Mouse (Mus musculus): Measurements from ENCODE around the gene Rnaseh2b. TPM values are rescaled to one million over a fixed set of nuclear protein-coding genes. Genes with fewer than 3 reads are reported as not detected.

Gene Rnaseh2b
- polyA plus RNA-seq, 1 experiment from 2014 or later, result 91.0 TPM

DNA sequence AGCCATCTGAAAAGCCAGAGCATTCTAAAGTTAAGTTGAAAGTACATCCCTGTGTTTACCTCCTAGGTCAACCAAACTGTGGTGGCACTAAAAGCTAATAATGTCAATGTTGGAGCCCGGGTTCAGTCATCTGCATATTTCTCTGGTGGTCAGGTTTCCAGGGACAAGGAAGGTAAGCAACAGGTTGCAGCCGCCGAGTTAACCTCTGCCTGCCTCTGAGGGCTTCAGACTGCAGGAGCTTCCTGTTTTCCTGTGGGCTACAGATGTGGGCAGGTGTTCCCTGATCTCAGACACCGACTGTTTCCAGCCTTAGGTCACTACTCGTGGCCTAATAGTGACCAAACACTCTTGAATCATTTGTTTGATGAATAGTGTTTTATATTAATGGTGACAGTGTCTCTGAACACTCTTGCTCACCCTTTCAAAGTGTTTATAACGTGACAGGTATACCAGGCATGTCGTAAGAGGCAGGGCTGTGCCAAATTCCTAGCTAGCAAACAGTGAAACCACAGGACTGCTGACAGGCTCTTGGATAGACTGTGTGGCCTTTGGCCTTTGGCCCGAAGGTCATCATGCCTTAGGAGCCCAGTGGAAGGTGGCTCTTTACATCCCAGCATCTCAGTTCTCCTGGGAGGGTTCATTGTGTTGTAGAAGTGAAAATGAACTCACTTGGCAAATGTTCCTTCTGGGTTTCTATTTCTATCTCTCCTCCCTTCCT, 69.0 kb downstream of the Rnaseh2b start:
- Histone ChIP-seq H3K4me2 (no peak overlapping the region), H3K4me3 (ENCODE audit: low read depth, low read length) (no peak overlapping the region), H3K27me3 (replicated peaks; ENCODE audit: control insufficient read depth, insufficient read depth, low read length) (no peaks in the 10 kb centered on the region), H3K4me1 (replicated peaks; ENCODE audit: control insufficient read depth, insufficient read depth, low read length) (no peaks in the 10 kb centered on the region), H3K36me3 (ENCODE audit: control insufficient read depth, insufficient read depth, low read length) (peaks cover 13% of the 10 kb centered on the region; the same call in 1 of the 2 replicates), H3K9me3 (ENCODE audit: control insufficient read depth, low read length) (no peaks in the 10 kb centered on the region), H3K9ac (ENCODE audit: low read depth, low read length) (no peak overlapping the region), H3K27ac (ENCODE audit: low read depth, low read length) (no peak overlapping the region)
- no peak for ATAC-seq (replicated peaks; ENCODE audit: low FRiP score)
- no peak for DNase-seq (ENCODE audit: low spot score)
- WGBS, result 68% methylated on average over 8 of the region's 8 CpGs

DNA sequence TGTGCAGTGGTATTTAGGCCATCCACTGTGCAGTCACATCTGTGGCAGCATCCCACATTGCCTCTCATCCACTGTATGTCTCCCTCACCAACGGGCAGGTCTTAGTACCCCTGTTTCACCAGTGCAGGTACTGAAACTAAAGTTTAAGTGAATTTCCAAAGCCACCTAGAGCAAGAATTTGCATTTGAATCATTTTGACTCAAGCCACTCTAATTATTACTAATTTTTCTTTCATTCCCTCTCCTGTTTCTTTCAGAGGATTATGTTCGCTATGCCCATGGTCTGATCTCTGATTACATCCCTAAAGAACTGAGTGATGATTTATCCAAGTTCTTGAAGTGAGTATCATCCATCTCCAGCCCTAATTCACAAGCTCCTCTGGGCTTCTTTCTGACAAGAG, 71.4 kb downstream of the Rnaseh2b start:
- no peak for DNase-seq (ENCODE audit: low spot score)
- no peak overlapping the region for H3K4me2 ChIP-seq
- H3K27me3 ChIP-seq (replicated peaks; ENCODE audit: control insufficient read depth, insufficient read depth, low read length), result no peaks in the 10 kb centered on the region
- H3K9ac ChIP-seq (ENCODE audit: low read depth, low read length), result no peak overlapping the region
- H3K36me3 ChIP-seq (ENCODE audit: control insufficient read depth, insufficient read depth, low read length), result peaks cover 15% of the 10 kb centered on the region; the same call in 1 of the 2 replicates
- WGBS, result 93% methylated on average over 2 of the region's 2 CpGs
- H3K4me1 ChIP-seq (replicated peaks; ENCODE audit: control insufficient read depth, insufficient read depth, low read length), result no peaks in the 10 kb centered on the region
- no peak overlapping the region for H3K27ac ChIP-seq (ENCODE audit: low read depth, low read length)
- H3K4me3 ChIP-seq (ENCODE audit: low read depth, low read length), result no peak overlapping the region
- H3K9me3 ChIP-seq (ENCODE audit: control insufficient read depth, low read length), result no peaks in the 10 kb centered on the region
- no peak for ATAC-seq (replicated peaks; ENCODE audit: low FRiP score)

GRCm38 (mm10) chr14:62370819-62371218, 78.4 kb downstream of the Rnaseh2b start:
- H3K27ac ChIP-seq (ENCODE audit: low read depth, low read length), result no peak overlapping the region
- no peaks in the 10 kb centered on the region for H3K9me3 ChIP-seq (ENCODE audit: control insufficient read depth, low read length)
- H3K36me3 ChIP-seq (ENCODE audit: control insufficient read depth, insufficient read depth, low read length), result peaks cover 10% of the 10 kb centered on the region; the same call in 1 of the 2 replicates
- WGBS, result 66% methylated on average over 6 of the region's 6 CpGs
- ATAC-seq (replicated peaks; ENCODE audit: low FRiP score), result no peak
- H3K4me3 ChIP-seq (ENCODE audit: low read depth, low read length), result no peak overlapping the region
- no peak overlapping the region for H3K4me2 ChIP-seq
- H3K4me1 ChIP-seq (replicated peaks; ENCODE audit: control insufficient read depth, insufficient read depth, low read length), result peaks cover 5% of the 10 kb centered on the region; the same call in 1 of the 2 replicates
- no peaks in the 10 kb centered on the region for H3K27me3 ChIP-seq (replicated peaks; ENCODE audit: control insufficient read depth, insufficient read depth, low read length)
- DNase-seq (ENCODE audit: low spot score), result no peak
- H3K9ac ChIP-seq (ENCODE audit: low read depth, low read length), result no peak overlapping the region

DNA sequence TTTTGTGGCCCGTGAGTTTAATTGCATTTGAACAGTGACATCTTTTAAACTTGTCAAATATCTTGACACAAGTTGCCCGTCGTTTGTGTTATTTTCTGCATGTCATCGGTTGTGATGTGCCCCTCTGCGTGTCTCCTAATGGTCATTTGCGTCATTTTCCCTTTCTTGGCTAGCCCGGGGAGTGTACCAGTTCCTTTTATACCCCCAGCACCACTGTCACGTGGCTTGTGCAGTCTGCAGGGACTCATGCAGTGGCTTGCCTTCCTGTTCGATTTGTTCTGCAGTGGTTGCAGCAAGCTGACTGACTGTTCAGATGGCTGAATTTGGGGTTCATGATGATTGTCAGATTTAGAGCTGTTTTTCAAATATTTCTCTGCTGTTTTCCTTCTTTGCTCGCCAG, 81.6 kb downstream of the Rnaseh2b start:
- DNase-seq (ENCODE audit: low spot score) (no peak), ATAC-seq (replicated peaks; ENCODE audit: low FRiP score) (no peak)
- Histone ChIP-seq H3K36me3 (ENCODE audit: control insufficient read depth, insufficient read depth, low read length) (peaks cover 11% of the 10 kb centered on the region; the same call in 1 of the 2 replicates), H3K4me2 (no peak overlapping the region), H3K27ac (ENCODE audit: low read depth, low read length) (no peak overlapping the region), H3K4me3 (ENCODE audit: low read depth, low read length) (no peak overlapping the region), H3K9ac (ENCODE audit: low read depth, low read length) (no peak overlapping the region), H3K27me3 (replicated peaks; ENCODE audit: control insufficient read depth, insufficient read depth, low read length) (no peaks in the 10 kb centered on the region), H3K9me3 (ENCODE audit: control insufficient read depth, low read length) (no peaks in the 10 kb centered on the region), H3K4me1 (replicated peaks; ENCODE audit: control insufficient read depth, insufficient read depth, low read length) (peaks cover 5% of the 10 kb centered on the region; the same call in 1 of the 2 replicates)
- WGBS, result 76% methylated on average over 10 of the region's 10 CpGs

DNA sequence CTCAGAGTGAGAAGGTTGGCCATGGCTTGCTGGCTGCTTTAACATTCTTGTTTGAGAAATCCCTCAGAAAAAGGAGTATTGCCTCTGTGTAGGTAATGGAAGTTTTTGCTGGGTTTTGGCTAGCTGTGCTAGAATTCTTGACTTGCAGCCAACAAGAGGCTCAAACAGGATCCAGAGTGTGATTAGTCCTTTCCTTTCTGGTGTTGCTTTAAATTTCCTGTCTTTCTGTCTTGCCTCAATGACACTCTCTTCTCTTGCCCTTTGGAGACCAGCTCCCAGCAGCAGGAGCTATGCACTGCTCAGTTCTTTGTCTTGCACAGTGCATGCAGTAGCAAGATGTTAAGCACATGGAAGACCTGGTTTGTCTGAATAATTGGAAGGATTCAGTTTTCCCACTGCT, 83.3 kb downstream of the Rnaseh2b start:
- H3K4me2 ChIP-seq, result no peak overlapping the region
- ATAC-seq (replicated peaks; ENCODE audit: low FRiP score) (no peak), DNase-seq (ENCODE audit: low spot score) (no peak)
- no peak overlapping the region for H3K27ac ChIP-seq (ENCODE audit: low read depth, low read length)
- peaks cover 11% of the 10 kb centered on the region; the same call in 1 of the 2 replicates for H3K36me3 ChIP-seq (ENCODE audit: control insufficient read depth, insufficient read depth, low read length)
- no peak overlapping the region for H3K9ac ChIP-seq (ENCODE audit: low read depth, low read length)
- H3K4me1 ChIP-seq (replicated peaks; ENCODE audit: control insufficient read depth, insufficient read depth, low read length), result peaks cover 5% of the 10 kb centered on the region; the same call in 1 of the 2 replicates
- H3K27me3 ChIP-seq (replicated peaks; ENCODE audit: control insufficient read depth, insufficient read depth, low read length), result no peaks in the 10 kb centered on the region
- no peaks in the 10 kb centered on the region for H3K9me3 ChIP-seq (ENCODE audit: control insufficient read depth, low read length)
- no peak overlapping the region for H3K4me3 ChIP-seq (ENCODE audit: low read depth, low read length)

DNA sequence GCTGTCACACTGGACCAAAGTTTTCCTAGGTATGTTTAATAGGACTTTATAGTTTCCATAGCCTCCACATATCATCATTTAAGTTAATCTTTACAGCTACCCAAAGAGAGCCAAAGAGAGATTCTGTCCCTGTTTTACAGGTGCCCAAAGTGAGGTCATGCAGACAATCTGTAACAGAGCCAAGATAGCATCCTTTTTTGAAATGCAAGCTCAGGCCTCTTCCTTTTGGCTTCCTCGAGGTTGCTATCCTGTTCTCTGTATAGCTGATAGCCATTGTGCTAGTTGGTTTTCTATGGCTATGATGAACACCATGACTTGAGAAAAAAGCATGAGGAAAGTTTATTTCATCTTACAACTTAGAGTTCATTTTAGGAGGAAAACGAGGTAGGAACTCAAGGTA, 83.7 kb downstream of the Rnaseh2b start:
- no peak overlapping the region for H3K4me3 ChIP-seq (ENCODE audit: low read depth, low read length)
- H3K4me2 ChIP-seq, result no peak overlapping the region
- ATAC-seq (replicated peaks; ENCODE audit: low FRiP score) (no peak), DNase-seq (ENCODE audit: low spot score) (no peak)
- WGBS, result 72% methylated on average over 2 of the region's 2 CpGs
- H3K9ac ChIP-seq (ENCODE audit: low read depth, low read length), result no peak overlapping the region
- no peaks in the 10 kb centered on the region for H3K9me3 ChIP-seq (ENCODE audit: control insufficient read depth, low read length)
- H3K4me1 ChIP-seq (replicated peaks; ENCODE audit: control insufficient read depth, insufficient read depth, low read length), result peaks cover 5% of the 10 kb centered on the region; the same call in 1 of the 2 replicates
- no peaks in the 10 kb centered on the region for H3K27me3 ChIP-seq (replicated peaks; ENCODE audit: control insufficient read depth, insufficient read depth, low read length)
- H3K27ac ChIP-seq (ENCODE audit: low read depth, low read length), result no peak overlapping the region
- peaks cover 11% of the 10 kb centered on the region; the same call in 1 of the 2 replicates for H3K36me3 ChIP-seq (ENCODE audit: control insufficient read depth, insufficient read depth, low read length)

- WGBS, result 93% methylated on average over 2 of the region's 2 CpGs
- H3K4me1 ChIP-seq (replicated peaks; ENCODE audit: control insufficient read depth, insufficient read depth, low read length), result peaks cover 3% of the 10 kb centered on the region; the same call in 1 of the 2 replicates
- no peak overlapping the region for H3K27ac ChIP-seq (ENCODE audit: low read depth, low read length)
- no peak for DNase-seq (ENCODE audit: low spot score)
- H3K27me3 ChIP-seq (replicated peaks; ENCODE audit: control insufficient read depth, insufficient read depth, low read length), result no peaks in the 10 kb centered on the region
- ATAC-seq (replicated peaks; ENCODE audit: low FRiP score), result no peak
- H3K9ac ChIP-seq (ENCODE audit: low read depth, low read length), result no peak overlapping the region
- peaks cover 9% of the 10 kb centered on the region; the same call in 1 of the 2 replicates for H3K36me3 ChIP-seq (ENCODE audit: control insufficient read depth, insufficient read depth, low read length)
- no peak overlapping the region for H3K4me3 ChIP-seq (ENCODE audit: low read depth, low read length)
- no peaks in the 10 kb centered on the region for H3K9me3 ChIP-seq (ENCODE audit: control insufficient read depth, low read length)
- H3K4me2 ChIP-seq, result no peak overlapping the region
These were observed 87.0 kb downstream of the Rnaseh2b start for GRCm38 (mm10) chr14:62379391-62379790.

- Histone ChIP-seq H3K27me3 (replicated peaks; ENCODE audit: control insufficient read depth, insufficient read depth, low read length) (no peaks in the 10 kb centered on the region), H3K4me1 (replicated peaks; ENCODE audit: control insufficient read depth, insufficient read depth, low read length) (no peaks in the 10 kb centered on the region), H3K9ac (ENCODE audit: low read depth, low read length) (no peak overlapping the region), H3K4me3 (ENCODE audit: low read depth, low read length) (no peak overlapping the region), H3K4me2 (no peak overlapping the region), H3K27ac (ENCODE audit: low read depth, low read length) (no peak overlapping the region), H3K36me3 (ENCODE audit: control insufficient read depth, insufficient read depth, low read length) (peaks cover 8% of the 10 kb centered on the region; the same call in 1 of the 2 replicates), H3K9me3 (ENCODE audit: control insufficient read depth, low read length) (no peaks in the 10 kb centered on the region)
- ATAC-seq (replicated peaks; ENCODE audit: low FRiP score), result no peak
- DNase-seq (ENCODE audit: low spot score), result no peak
- WGBS, result 60% methylated on average over 6 of the region's 6 CpGs
These were observed 88.2 kb downstream of the Rnaseh2b start for GRCm38 (mm10) chr14:62380606-62381005.

DNA sequence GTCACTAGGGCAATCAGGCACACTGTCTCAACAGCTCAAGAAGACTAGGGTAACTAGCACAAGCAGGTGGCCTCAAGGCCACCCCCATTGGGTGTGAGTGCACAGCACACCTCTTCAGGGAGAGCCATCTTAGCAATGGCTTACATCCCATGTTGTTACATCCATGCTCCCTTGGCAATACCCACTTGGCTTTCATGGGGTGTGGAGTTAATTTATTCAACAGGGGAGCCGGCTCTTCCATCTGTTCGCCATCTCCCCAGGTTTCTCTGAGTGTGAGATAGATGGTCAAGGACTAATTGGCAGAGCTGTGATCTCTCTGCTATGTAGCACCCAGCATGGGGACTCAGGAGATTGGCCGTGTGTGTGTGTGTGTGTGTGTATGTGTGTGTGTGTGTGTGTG, 90.7 kb downstream of the Rnaseh2b start:
- Histone ChIP-seq H3K4me1 (replicated peaks; ENCODE audit: control insufficient read depth, insufficient read depth, low read length) (no peaks in the 10 kb centered on the region), H3K4me2 (no peak overlapping the region), H3K9ac (ENCODE audit: low read depth, low read length) (no peak overlapping the region), H3K27me3 (replicated peaks; ENCODE audit: control insufficient read depth, insufficient read depth, low read length) (no peaks in the 10 kb centered on the region), H3K9me3 (ENCODE audit: control insufficient read depth, low read length) (no peaks in the 10 kb centered on the region), H3K4me3 (ENCODE audit: low read depth, low read length) (no peak overlapping the region), H3K36me3 (ENCODE audit: control insufficient read depth, insufficient read depth, low read length) (no peaks in the 10 kb centered on the region), H3K27ac (ENCODE audit: low read depth, low read length) (no peak overlapping the region)
- WGBS, result 83% methylated on average over 3 of the region's 3 CpGs
- ATAC-seq (replicated peaks; ENCODE audit: low FRiP score), result no peak
- no peak for DNase-seq (ENCODE audit: low spot score)

Measured in liver, embryonic 11.5 days (tissue).